Mouse (Mus musculus): ENCODE measurements around the gene Ppan. TPM values are rescaled to one million over a fixed set of nuclear protein-coding genes. Genes with fewer than 3 reads are reported as not detected.

Ppan gene
- polyA plus RNA-seq, 1 experiment from 2014 or later: 42.2 TPM

GRCm38 (mm10) chr9:20893590-20894343 lies 5.8 kb downstream of the Ppan start:
- in situ Hi-C loops (cut with MboI; ENCODE audit: low pct_unique_long_range_greater_than_20kb): no loop called here
- ChIA-PET CTCF (interaction anchor here (1.2 kb wide), 1 partner anchor 50 kb away, joined by 3 read pairs; no protein-coding TSS in a partner anchor), POLR2A (no interaction called here)
- DNase-seq (ENCODE audit: low read depth, low spot score): no peak
- no peaks in the 10 kb centered on the region for H3K27me3 ChIP-seq
- TF ChIP-seq CTCF (IDR thresholded peaks at IDR 0.05): no peak
- no peak for ATAC-seq

- DNase-seq (ENCODE audit: low read depth, low spot score) (no peak), ATAC-seq (no peak)
- ChIA-PET CTCF (interaction anchor here (0.6 kb wide), 1 partner anchor 16 kb away, joined by 3 read pairs; no protein-coding TSS in a partner anchor), POLR2A (no interaction called here)
- H3K27me3 ChIP-seq: no peaks in the 10 kb centered on the region
- in situ Hi-C loops (cut with MboI; ENCODE audit: low pct_unique_long_range_greater_than_20kb): no loop called here
- no peak for TF ChIP-seq CTCF (IDR thresholded peaks at IDR 0.05)
These were observed 6.7 kb downstream of the Ppan start for GRCm38 (mm10) chr9:20894629-20895028.

GRCm38 (mm10) chr9:20895382-20895781 lies 7.4 kb downstream of the Ppan start:
- in situ Hi-C loops (cut with MboI; ENCODE audit: low pct_unique_long_range_greater_than_20kb): no loop called here
- no peak for ATAC-seq
- H3K27me3 ChIP-seq: no peaks in the 10 kb centered on the region
- DNase-seq (ENCODE audit: low read depth, low spot score): no peak
- no peak for TF ChIP-seq CTCF (IDR thresholded peaks at IDR 0.05)
- POLR2A ChIA-PET: no interaction called here
- CTCF ChIA-PET: interaction anchor here (0.8 kb wide), 1 partner anchor 18 kb away, joined by 3 read pairs; no protein-coding TSS in a partner anchor

- DNase-seq (ENCODE audit: low read depth, low spot score) (no peak), ATAC-seq (peak; percentile 29)
- in situ Hi-C loops (cut with MboI; ENCODE audit: low pct_unique_long_range_greater_than_20kb): no loop called here
- CTCF ChIA-PET: interaction anchor here (0.9 to 2.5 kb wide), 17 partner anchors 9 to 259 kb away, joined by 3 to 17 read pairs (median 4); partner anchors contain the start of genes Angptl6, Icam5, Mrpl4 and Ppan
- H3K27me3 ChIP-seq: no peaks in the 10 kb centered on the region
- POLR2A ChIA-PET: interaction anchor here (1.1 kb wide), 3 partner anchors 10 to 133 kb away, joined by 3 to 6 read pairs (median 4); partner anchors contain the start of gene Ppan
- no peak for TF ChIP-seq CTCF (IDR thresholded peaks at IDR 0.05)
These were observed 9.9 kb downstream of the Ppan start for GRCm38 (mm10) chr9:20897736-20898510.

GRCm38 (mm10) chr9:20898511-20899073 lies 10.6 kb downstream of the Ppan start, which contains the start of gene Eif3g:
TSS of gene Eif3g (minus strand) at chr9:20898623.
- DNase-seq (ENCODE audit: low read depth, low spot score): peak; percentile 33
- no peak for TF ChIP-seq CTCF (IDR thresholded peaks at IDR 0.05)
- CTCF ChIA-PET: interaction anchor here (0.7 to 2.5 kb wide), 21 partner anchors 9 to 262 kb away, joined by 3 to 17 read pairs (median 4); partner anchors contain the start of genes Angptl6, Icam5, Mrpl4 and Ppan
- POLR2A ChIA-PET: interaction anchor here (0.6 to 1.1 kb wide), 6 partner anchors 10 to 132 kb away, joined by 3 to 7 read pairs (median 4); partner anchors contain the start of gene Ppan
- in situ Hi-C loops (cut with MboI; ENCODE audit: low pct_unique_long_range_greater_than_20kb): no loop called here
- peak; percentile 79 for ATAC-seq
- H3K27me3 ChIP-seq: no peaks in the 10 kb centered on the region

GRCm38 (mm10) chr9:20901466-20902173 lies 13.6 kb downstream of the Ppan start:
- DNase-seq (ENCODE audit: low read depth, low spot score): no peak

GRCm38 (mm10) chr9:20902174-20902491 lies 14.2 kb downstream of the Ppan start:
- DNase-seq (ENCODE audit: low read depth, low spot score) (no peak), ATAC-seq (no peak)
- CTCF ChIA-PET: interaction anchor here (0.8 to 3.1 kb wide), 8 partner anchors 9 to 235 kb away, joined by 3 to 21 read pairs (median 5); no protein-coding TSS in a partner anchor
- in situ Hi-C loops (cut with MboI; ENCODE audit: low pct_unique_long_range_greater_than_20kb): loop anchor here (10.0 kb wide), 1 partner anchor 233 kb away; the partner anchor contains the start of gene Tyk2
- no peaks in the 10 kb centered on the region for H3K27me3 ChIP-seq
- no peak for TF ChIP-seq CTCF (IDR thresholded peaks at IDR 0.05)
- POLR2A ChIA-PET: interaction anchor here (1.3 kb wide), 1 partner anchor 49 kb away, joined by 4 read pairs; no protein-coding TSS in a partner anchor

More at GRCm38 (mm10) chr9:20901466-20902173, 13.6 kb downstream of the Ppan start:
- no peaks in the 10 kb centered on the region for H3K27me3 ChIP-seq
- TF ChIP-seq CTCF (IDR thresholded peaks at IDR 0.05): no peak
- POLR2A ChIA-PET: interaction anchor here (0.7 to 1.3 kb wide), 3 partner anchors 50 to 85 kb away, joined by 3 to 6 read pairs (median 4); no protein-coding TSS in a partner anchor
- CTCF ChIA-PET: interaction anchor here (0.8 to 3.1 kb wide), 8 partner anchors 9 to 235 kb away, joined by 3 to 21 read pairs (median 5); no protein-coding TSS in a partner anchor
- no peak for ATAC-seq
- in situ Hi-C loops (cut with MboI; ENCODE audit: low pct_unique_long_range_greater_than_20kb): loop anchor here (10.0 kb wide), 1 partner anchor 233 kb away; the partner anchor contains the start of gene Tyk2

- no peaks in the 10 kb centered on the region for H3K27me3 ChIP-seq
- ChIA-PET POLR2A (no interaction called here), CTCF (interaction anchor here (2.0 to 3.7 kb wide), 2 partner anchors 9 to 11 kb away, joined by 12 to 16 read pairs; partner anchors contain the start of gene Eif3g)
- ATAC-seq (no peak), DNase-seq (ENCODE audit: low read depth, low spot score) (no peak)
- in situ Hi-C loops (cut with MboI; ENCODE audit: low pct_unique_long_range_greater_than_20kb): loop anchor here (5.0 to 10.0 kb wide), 2 partner anchors 92 to 225 kb away; partner anchors contain the start of genes Mrpl4 and Tyk2
- TF ChIP-seq CTCF (IDR thresholded peaks at IDR 0.05): no peak
These were observed 22.0 kb downstream of the Ppan start for GRCm38 (mm10) chr9:20909948-20910347.

GRCm38 (mm10) chr9:20916160-20916559 lies 28.2 kb downstream of the Ppan start:
- CTCF ChIA-PET: interaction anchor here (0.8 to 2.4 kb wide), 11 partner anchors 9 to 82 kb away, joined by 3 to 15 read pairs (median 3); no protein-coding TSS in a partner anchor
- no peaks in the 10 kb centered on the region for H3K27me3 ChIP-seq
- in situ Hi-C loops (cut with MboI; ENCODE audit: low pct_unique_long_range_greater_than_20kb): no loop called here
- POLR2A ChIA-PET: no interaction called here
- ATAC-seq: no peak
- no peak for DNase-seq (ENCODE audit: low read depth, low spot score)
- no peak for TF ChIP-seq CTCF (IDR thresholded peaks at IDR 0.05)
